In genomic region chr6:121407571-121408011, GRCm38 (mm10) we compare ENCODE assay signal across 17 mouse cellular contexts.
A peak's percentile ranks its signal among the peaks of the same experiment; 100 is the strongest.
DNase-seq lines count a peak whose midpoint lies in the region; ATAC-seq and TF ChIP-seq lines count a peak whose summit lies in the region.
"Had no signal": no experiment of that assay in that cellular context is flagged by ENCODE, and none has a peak within 500 bp of the region (broad histone marks: within the 10 kb centered on the region; RNA-seq: fewer than 3 reads in every experiment).

No protein-coding gene starts in this region.

- H3K4me2 ChIP-seq in kidney, embryonic 16.5 days (replicated peaks; ENCODE audit: low read depth, low read length), result no peak overlapping the region
- H3K4me2 ChIP-seq in limb, embryonic 14.5 days (replicated peaks; ENCODE audit: low read depth, low read length, severe bottlenecking), result no peak overlapping the region
- H3K4me2 ChIP-seq: embryonic facial prominence, embryonic 15.5 days had no signal

- H3K9ac ChIP-seq in kidney, embryonic 16.5 days (replicated peaks; ENCODE audit: low read length), result no peak overlapping the region
- no peak overlapping the region for H3K9ac ChIP-seq in limb, embryonic 14.5 days (ENCODE audit: low read depth, low read length, severe bottlenecking)
- H3K9ac ChIP-seq: embryonic facial prominence, embryonic 15.5 days; liver, embryonic 14.5 days had no signal

- H3K9me3 ChIP-seq in kidney, embryonic 16.5 days (ENCODE audit: low read length), result no peaks in the 10 kb centered on the region
- H3K9me3 ChIP-seq in limb, embryonic 14.5 days (ENCODE audit: control insufficient read depth, low read length), result no peaks in the 10 kb centered on the region
- H3K9me3 ChIP-seq: embryonic facial prominence, embryonic 15.5 days had no signal

- ATAC-seq in kidney, embryonic 16.5 days (ENCODE audit: low FRiP score, low TSS enrichment), result 0 out of 2 replicates have a peak, but pooled peaks have one; percentile 9
- ATAC-seq in hematopoietic stem cell, adult 5-6 weeks (replicated peaks in 1 of 2; ENCODE audit: insufficient read depth in 1 of 2, low FRiP score in 2 of 2, low TSS enrichment in 1 of 2, low read depth in 1 of 2, poor library complexity in 2 of 2, severe bottlenecking in 2 of 2), result peak; percentile 56 to 65; a peak in 3 of 4 replicates
- ATAC-seq in limb, embryonic 14.5 days (ENCODE audit: low FRiP score, low read depth), result peak; percentile 79
- no peak for ATAC-seq in megakaryocyte-erythroid progenitor cell, adult 5-6 weeks (replicated peaks; ENCODE audit: low FRiP score, low TSS enrichment, poor library complexity, severe bottlenecking)

- 31% methylated on average over 5 of the region's 5 CpGs for WGBS in kidney, embryonic 16.5 days
- 34% methylated on average over 5 of the region's 5 CpGs for WGBS in limb, embryonic 14.5 days

- H3K27ac ChIP-seq in kidney, embryonic 16.5 days (ENCODE audit: low read length), result no peak overlapping the region
- no peak overlapping the region for H3K27ac ChIP-seq in limb, embryonic 14.5 days (replicated peaks; ENCODE audit: low read depth, low read length)
- H3K27ac ChIP-seq: embryonic facial prominence, embryonic 15.5 days; liver, embryonic 14.5 days; macrophage had no signal

- no peak overlapping the region for H3K4me3 ChIP-seq in kidney, embryonic 16.5 days (ENCODE audit: low read length)
- H3K4me3 ChIP-seq in limb, embryonic 14.5 days (replicated peaks; ENCODE audit: low read length), result no peak overlapping the region
- H3K4me3 ChIP-seq: embryonic facial prominence, embryonic 15.5 days had no signal

- H3K36me3 ChIP-seq in kidney, embryonic 16.5 days (ENCODE audit: insufficient read depth, low read length), result no peaks in the 10 kb centered on the region
- H3K36me3 ChIP-seq in limb, embryonic 14.5 days (ENCODE audit: control insufficient read depth, insufficient read depth, low read length), result no peaks in the 10 kb centered on the region
- H3K36me3 ChIP-seq: embryonic facial prominence, embryonic 15.5 days had no signal

- 0 out of 2 replicates have a peak, but pooled peaks cover 2% of the 10 kb centered on the region for H3K4me1 ChIP-seq in kidney, embryonic 16.5 days (ENCODE audit: insufficient read depth, low read length)
- H3K4me1 ChIP-seq in limb, embryonic 14.5 days (ENCODE audit: control insufficient read depth, insufficient read depth, low read length), result no peaks in the 10 kb centered on the region

- DNase-seq in embryo, embryonic 11 days, result peak; percentile 25
- DNase-seq in embryo, embryonic 9.5 days (ENCODE audit: extremely low spot score), result no peak
- DNase-seq in kidney, adult 11 months, result no peak
- no peak for DNase-seq in limb, embryonic 14.5 days (ENCODE audit: low spot score)
- DNase-seq in left cerebral cortex, adult 8-10 months (ENCODE audit: low spot score in 2 of 2), result no peak
- DNase-seq: adrenal gland, adult 8-10 months; cerebellum, postnatal 14 days; heart, adult 18-20 months; kidney, adult 2 months; right cerebral cortex, postnatal 25 days; thymus, adult 2 months had no signal

- no peak for TF ChIP-seq POLR2A in limb, embryonic 14.5 days (IDR thresholded peaks at IDR 0.05; ENCODE audit: borderline replicate concordance, extremely low read depth, insufficient read depth, insufficient read length)

- H3K27me3 ChIP-seq in kidney, embryonic 16.5 days (ENCODE audit: insufficient read depth, low read length), result peaks cover 19% of the 10 kb centered on the region
- H3K27me3 ChIP-seq in limb, embryonic 14.5 days (ENCODE audit: control insufficient read depth, insufficient read depth, low read length), result peaks cover 26% of the 10 kb centered on the region
